Mouse (Mus musculus): ENCODE data around the gene Slc25a3. TPM values are rescaled to one million over a fixed set of nuclear protein-coding genes. Genes with fewer than 3 reads are reported as not detected.

The Slc25a3 gene
- polyA plus RNA-seq, 1 experiment from 2014 or later: 344 TPM

GRCm38 (mm10) chr10:91101936-91102335, 21.9 kb downstream of the Slc25a3 start:
- TF ChIP-seq CTCF (IDR thresholded peaks at IDR 0.05; ENCODE audit: low read depth) (no peak), EP300 (IDR thresholded peaks at IDR 0.05; ENCODE audit: low read depth) (no peak)
- H3K9ac ChIP-seq (replicated peaks): no peak overlapping the region
- no peak overlapping the region for H3K4me2 ChIP-seq (ENCODE audit: low read depth, low read length)
- H3K4me3 ChIP-seq (ENCODE audit: low read depth, low read length): no peak overlapping the region
- H3K9me3 ChIP-seq (ENCODE audit: low read length): no peaks in the 10 kb centered on the region
- no peak for DNase-seq
- no peak for ATAC-seq
- H3K27ac ChIP-seq (ENCODE audit: low read depth): no peak overlapping the region
- H3K4me1 ChIP-seq (ENCODE audit: insufficient read depth): no peaks in the 10 kb centered on the region
- H3K36me3 ChIP-seq (replicated peaks; ENCODE audit: insufficient read depth, low read length): 0 out of 2 replicates have a peak, but pooled peaks cover 4% of the 10 kb centered on the region
- WGBS (ENCODE audit: insufficient replicate concordance): 93% methylated on average over 25 of the region's 25 CpGs
- no peaks in the 10 kb centered on the region for H3K27me3 ChIP-seq (ENCODE audit: insufficient read depth, low read length)

- TF ChIP-seq EP300 (IDR thresholded peaks at IDR 0.05; ENCODE audit: low read depth) (no peak), CTCF (IDR thresholded peaks at IDR 0.05; ENCODE audit: low read depth) (no peak)
- H3K9ac ChIP-seq (replicated peaks): no peak overlapping the region
- H3K4me3 ChIP-seq (ENCODE audit: low read depth, low read length): no peak overlapping the region
- 91% methylated on average over 1 of the region's 1 CpGs for WGBS (ENCODE audit: insufficient replicate concordance)
- ATAC-seq: no peak
- no peak overlapping the region for H3K4me2 ChIP-seq (ENCODE audit: low read depth, low read length)
- 0 out of 2 replicates have a peak, but pooled peaks cover 4% of the 10 kb centered on the region for H3K36me3 ChIP-seq (replicated peaks; ENCODE audit: insufficient read depth, low read length)
- no peaks in the 10 kb centered on the region for H3K9me3 ChIP-seq (ENCODE audit: low read length)
- no peak overlapping the region for H3K27ac ChIP-seq (ENCODE audit: low read depth)
- no peaks in the 10 kb centered on the region for H3K4me1 ChIP-seq (ENCODE audit: insufficient read depth)
- no peaks in the 10 kb centered on the region for H3K27me3 ChIP-seq (ENCODE audit: insufficient read depth, low read length)
- no peak for DNase-seq
Observed at GRCm38 (mm10) chr10:91100101-91100500, 23.8 kb downstream of the Slc25a3 start.

- H3K9ac ChIP-seq (replicated peaks): no peak overlapping the region
- 86% methylated on average over 8 of the region's 8 CpGs for WGBS (ENCODE audit: insufficient replicate concordance)
- H3K4me3 ChIP-seq (ENCODE audit: low read depth, low read length): no peak overlapping the region
- DNase-seq (no peak), ATAC-seq (no peak)
- no peaks in the 10 kb centered on the region for H3K4me1 ChIP-seq (ENCODE audit: insufficient read depth)
- H3K27ac ChIP-seq (ENCODE audit: low read depth): no peak overlapping the region
- H3K36me3 ChIP-seq (replicated peaks; ENCODE audit: insufficient read depth, low read length): 0 out of 2 replicates have a peak, but pooled peaks cover 4% of the 10 kb centered on the region
- TF ChIP-seq EP300 (IDR thresholded peaks at IDR 0.05; ENCODE audit: low read depth) (no peak), CTCF (IDR thresholded peaks at IDR 0.05; ENCODE audit: low read depth) (no peak)
- no peak overlapping the region for H3K4me2 ChIP-seq (ENCODE audit: low read depth, low read length)
- H3K9me3 ChIP-seq (ENCODE audit: low read length): no peaks in the 10 kb centered on the region
- no peaks in the 10 kb centered on the region for H3K27me3 ChIP-seq (ENCODE audit: insufficient read depth, low read length)
Observed at GRCm38 (mm10) chr10:91098056-91098455, 25.8 kb downstream of the Slc25a3 start.

- H3K9me3 ChIP-seq (ENCODE audit: low read length): no peaks in the 10 kb centered on the region
- TF ChIP-seq CTCF (IDR thresholded peaks at IDR 0.05; ENCODE audit: low read depth) (no peak), EP300 (IDR thresholded peaks at IDR 0.05; ENCODE audit: low read depth) (no peak)
- H3K9ac ChIP-seq (replicated peaks): no peak overlapping the region
- no peaks in the 10 kb centered on the region for H3K36me3 ChIP-seq (replicated peaks; ENCODE audit: insufficient read depth, low read length)
- 69% methylated on average over 15 of the region's 15 CpGs for WGBS (ENCODE audit: insufficient replicate concordance)
- H3K27ac ChIP-seq (ENCODE audit: low read depth): no peak overlapping the region
- no peak for DNase-seq
- H3K27me3 ChIP-seq (ENCODE audit: insufficient read depth, low read length): no peaks in the 10 kb centered on the region
- H3K4me3 ChIP-seq (ENCODE audit: low read depth, low read length): no peak overlapping the region
- no peak overlapping the region for H3K4me2 ChIP-seq (ENCODE audit: low read depth, low read length)
- no peak for ATAC-seq
- H3K4me1 ChIP-seq (ENCODE audit: insufficient read depth): no peaks in the 10 kb centered on the region
Observed at GRCm38 (mm10) chr10:91094251-91095104, 29.4 kb downstream of the Slc25a3 start.

- Histone ChIP-seq H3K4me2 (ENCODE audit: low read depth, low read length) (no peak overlapping the region), H3K4me3 (ENCODE audit: low read depth, low read length) (no peak overlapping the region), H3K9ac (replicated peaks) (no peak overlapping the region), H3K27ac (ENCODE audit: low read depth) (no peak overlapping the region), H3K36me3 (replicated peaks; ENCODE audit: insufficient read depth, low read length) (no peaks in the 10 kb centered on the region), H3K27me3 (ENCODE audit: insufficient read depth, low read length) (no peaks in the 10 kb centered on the region), H3K9me3 (ENCODE audit: low read length) (no peaks in the 10 kb centered on the region), H3K4me1 (ENCODE audit: insufficient read depth) (no peaks in the 10 kb centered on the region)
- no peak for TF ChIP-seq CTCF (IDR thresholded peaks at IDR 0.05; ENCODE audit: low read depth)
- TF ChIP-seq EP300 (IDR thresholded peaks at IDR 0.05; ENCODE audit: low read depth): no peak
- ATAC-seq (no peak), DNase-seq (no peak)
- 85% methylated on average over 4 of the region's 4 CpGs for WGBS (ENCODE audit: insufficient replicate concordance)
Observed at GRCm38 (mm10) chr10:91092812-91093211, 31.0 kb downstream of the Slc25a3 start.

- Histone ChIP-seq H3K4me2 (ENCODE audit: low read depth, low read length) (peak overlapping the region; percentile 98), H3K36me3 (replicated peaks; ENCODE audit: insufficient read depth, low read length) (peaks cover 3% of the 10 kb centered on the region; the same call in 1 of the 2 replicates), H3K4me3 (ENCODE audit: low read depth, low read length) (peak overlapping the region; percentile 98), H3K27me3 (ENCODE audit: insufficient read depth, low read length) (no peaks in the 10 kb centered on the region), H3K27ac (ENCODE audit: low read depth) (peak overlapping the region; percentile 78), H3K9me3 (ENCODE audit: low read length) (no peaks in the 10 kb centered on the region), H3K4me1 (ENCODE audit: insufficient read depth) (peaks cover 4% of the 10 kb centered on the region; the same call in 1 of the 2 replicates), H3K9ac (replicated peaks) (peak overlapping the region; percentile 79)
- DNase-seq: no peak
- 30% methylated on average over 12 of the region's 12 CpGs for WGBS (ENCODE audit: insufficient replicate concordance)
- TF ChIP-seq CTCF (IDR thresholded peaks at IDR 0.05; ENCODE audit: low read depth) (no peak), EP300 (IDR thresholded peaks at IDR 0.05; ENCODE audit: low read depth) (no peak)
- ATAC-seq: no peak; the same call in 1 of the 2 replicates
Observed at GRCm38 (mm10) chr10:91083393-91083927, 40.4 kb downstream of the Slc25a3 start.

Measured in liver, postnatal 0 days (tissue).